Mouse (Mus musculus) lung, postnatal 25 days (tissue): ENCODE data around the gene Cpeb1.

ENCODE experiments used
- DNase-seq: peaks from one replicate; pipeline ENCODE4 v3.0.0; 2022; ENCODE audit warnings: low spot score

Cpeb1 gene

DNA sequence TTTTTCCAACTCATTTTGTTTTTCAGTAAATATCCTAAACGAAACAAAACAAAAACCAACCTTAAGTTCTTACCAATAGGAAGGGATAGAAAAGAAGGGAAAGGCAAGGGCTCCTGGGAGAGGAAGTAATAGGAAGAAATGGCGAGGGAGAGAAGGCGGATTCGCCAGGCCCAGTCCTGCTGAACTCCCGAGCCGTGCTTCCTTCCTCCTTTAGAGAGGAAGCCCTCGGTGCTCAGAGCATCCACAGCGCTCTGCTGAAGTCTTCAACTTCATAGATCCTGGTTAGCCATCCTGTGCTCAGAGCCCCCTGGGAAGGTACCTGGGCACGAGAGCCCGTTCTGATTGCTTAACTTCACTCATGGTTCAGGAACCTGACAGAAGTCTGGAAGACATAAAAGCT lies 127.6 kb downstream of the Cpeb1 start:
- DNase-seq = no peak

DNA sequence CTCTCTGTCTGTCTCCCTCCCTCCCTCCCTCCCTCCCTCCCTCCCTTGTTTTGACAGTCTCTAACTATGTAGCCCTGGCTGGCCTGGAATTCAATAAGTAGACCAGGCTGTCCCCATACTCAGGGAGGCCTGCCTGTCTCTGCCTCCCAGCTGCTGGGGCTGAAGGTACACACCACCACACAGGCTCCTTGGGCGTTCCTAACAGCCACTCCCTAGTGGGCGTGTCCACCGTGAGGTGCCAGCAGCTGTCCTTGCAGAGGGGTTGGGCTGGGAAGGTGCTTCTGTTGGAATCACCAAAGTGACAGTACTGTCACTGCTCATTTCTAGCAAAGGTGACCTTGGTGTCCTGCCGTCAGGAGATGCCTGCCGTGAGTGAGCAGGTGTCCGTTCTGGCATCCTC lies 128.4 kb downstream of the Cpeb1 start:
- no peak for DNase-seq

DNA sequence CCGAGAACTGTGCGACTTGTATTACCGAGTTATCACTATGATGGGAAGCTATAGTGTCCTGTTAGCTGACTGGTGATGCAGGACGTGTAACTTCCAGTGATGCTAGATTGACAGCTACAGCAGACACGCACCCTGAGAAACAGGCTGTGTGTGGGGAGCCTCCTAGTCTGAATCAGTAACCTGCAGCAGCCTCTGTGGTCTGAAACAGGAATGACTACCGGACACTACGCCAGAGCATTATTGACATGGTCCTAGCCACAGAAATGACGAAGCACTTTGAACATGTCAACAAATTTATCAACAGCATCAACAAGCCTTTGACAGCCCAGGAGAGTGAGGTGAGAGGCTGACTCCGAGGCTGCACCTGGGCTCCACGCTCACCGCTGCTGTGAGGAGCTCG lies 129.2 kb downstream of the Cpeb1 start:
- DNase-seq = no peak

DNA sequence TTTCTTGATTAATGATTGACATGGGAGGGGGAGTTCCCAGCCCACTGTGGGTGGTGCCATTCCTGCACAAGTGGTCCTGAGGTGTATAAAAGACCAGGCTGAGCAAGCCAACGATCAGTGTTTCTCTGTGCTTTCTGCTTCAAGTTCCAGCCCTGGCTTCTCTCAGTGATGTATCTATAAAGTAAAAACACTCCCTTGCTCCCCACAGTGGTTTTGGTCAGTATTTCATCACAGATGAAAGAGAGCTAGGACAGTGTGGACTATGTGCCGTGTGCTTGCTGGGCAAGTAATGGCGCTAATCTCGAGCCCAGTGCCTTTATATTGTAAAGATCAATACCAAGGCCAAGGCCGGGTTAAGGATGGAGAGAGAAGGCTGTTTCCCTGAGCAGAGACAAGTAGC lies 133.5 kb downstream of the Cpeb1 start:
- DNase-seq = no peak

DNA sequence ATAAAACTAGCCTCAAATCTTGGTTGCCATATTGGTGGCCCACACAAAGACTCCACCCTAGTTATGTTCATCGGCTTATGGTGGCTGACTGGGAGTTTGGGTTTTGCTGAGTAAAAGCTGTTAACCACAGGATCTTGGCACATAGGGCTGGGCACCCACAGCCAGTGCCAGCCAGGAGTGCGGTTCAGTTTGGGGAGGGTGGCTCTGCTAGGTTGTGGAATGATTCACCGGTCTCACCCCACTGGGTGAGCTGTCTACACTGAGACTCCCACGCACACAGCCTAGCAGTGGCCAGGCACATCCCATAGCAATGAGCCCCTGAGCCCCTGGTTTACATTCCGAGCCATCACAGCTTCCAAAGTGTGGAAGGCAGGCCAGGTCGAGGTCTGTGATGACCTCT lies 135.5 kb downstream of the Cpeb1 start:
- no peak for DNase-seq

DNA sequence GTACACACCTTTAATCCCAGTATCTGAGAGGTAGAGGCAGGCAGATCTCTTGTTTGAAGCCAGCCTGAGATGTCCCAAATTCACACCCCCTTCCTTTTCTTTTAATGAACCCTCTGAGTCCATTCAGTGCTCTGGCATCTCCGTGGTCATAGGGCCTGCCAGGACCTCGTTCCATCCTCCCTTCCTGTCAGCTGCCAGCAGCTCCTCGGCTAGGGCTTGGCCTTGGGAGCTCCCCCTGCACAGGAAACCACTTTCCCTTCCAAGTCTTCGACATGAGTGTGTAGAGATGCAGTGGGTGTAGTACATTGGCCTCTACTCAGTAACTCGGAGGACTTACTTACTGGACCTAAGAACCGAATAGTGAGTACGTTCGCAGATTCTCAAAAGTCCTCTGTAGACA lies 139.7 kb downstream of the Cpeb1 start:
- DNase-seq = no peak

DNA sequence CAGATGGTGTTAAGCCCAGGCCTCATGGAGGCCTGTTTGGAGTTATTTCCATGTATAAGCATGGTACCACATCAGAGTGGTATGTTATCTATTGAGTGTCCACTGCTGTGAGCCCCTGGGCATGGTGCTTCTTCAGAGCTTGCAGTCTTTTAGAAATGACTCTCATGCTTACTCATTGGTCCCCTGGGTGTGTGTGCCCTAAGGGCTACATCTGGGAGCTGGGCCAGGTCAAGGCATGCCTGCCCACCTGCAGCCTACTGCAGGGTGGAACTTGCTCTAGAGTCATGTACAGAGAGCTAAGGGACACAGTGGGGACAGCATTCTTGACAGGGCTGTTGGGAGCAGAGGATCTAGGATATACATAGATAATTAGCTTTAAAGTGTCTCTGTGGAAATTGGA lies 143.7 kb downstream of the Cpeb1 start:
- no peak for DNase-seq

DNA sequence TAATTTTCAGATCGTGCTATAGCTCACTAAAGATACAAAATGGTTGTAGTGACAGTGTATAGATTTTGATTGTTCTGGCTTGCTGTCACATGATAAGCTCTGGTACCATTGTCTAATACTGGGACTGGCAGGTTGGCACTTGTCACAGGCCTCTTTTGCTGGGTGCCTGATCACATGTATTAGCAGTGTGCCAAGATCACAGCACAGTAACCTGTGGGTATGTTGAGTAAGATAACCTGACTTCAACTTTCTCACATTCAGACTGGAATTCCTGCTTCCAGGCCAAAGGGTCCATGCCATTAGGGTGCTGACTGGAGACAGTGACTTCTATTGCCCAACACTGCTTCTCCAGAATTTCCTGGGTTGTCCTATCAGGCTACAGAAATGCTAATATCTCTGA lies 144.1 kb downstream of the Cpeb1 start:
- DNase-seq = no peak

DNA sequence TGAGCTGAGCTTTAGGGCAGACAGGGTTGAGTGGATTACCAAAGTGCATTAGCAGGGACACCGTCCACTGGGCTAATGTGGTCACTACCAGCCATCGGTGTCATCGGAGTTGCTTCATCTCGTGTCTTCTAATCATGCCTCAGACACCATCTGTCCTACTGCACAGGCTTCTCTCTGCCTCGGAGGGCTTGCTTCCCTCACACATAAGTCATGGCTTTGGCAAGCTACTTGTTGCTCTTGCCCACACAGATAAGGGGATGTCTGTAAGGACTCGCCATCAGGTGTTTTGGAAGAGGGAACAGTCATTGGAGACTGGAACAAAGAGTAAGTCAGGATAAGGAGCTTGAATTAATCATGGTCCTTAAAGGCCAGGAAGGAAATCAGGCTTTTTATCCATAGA lies 146.0 kb downstream of the Cpeb1 start:
- DNase-seq = no peak

DNA sequence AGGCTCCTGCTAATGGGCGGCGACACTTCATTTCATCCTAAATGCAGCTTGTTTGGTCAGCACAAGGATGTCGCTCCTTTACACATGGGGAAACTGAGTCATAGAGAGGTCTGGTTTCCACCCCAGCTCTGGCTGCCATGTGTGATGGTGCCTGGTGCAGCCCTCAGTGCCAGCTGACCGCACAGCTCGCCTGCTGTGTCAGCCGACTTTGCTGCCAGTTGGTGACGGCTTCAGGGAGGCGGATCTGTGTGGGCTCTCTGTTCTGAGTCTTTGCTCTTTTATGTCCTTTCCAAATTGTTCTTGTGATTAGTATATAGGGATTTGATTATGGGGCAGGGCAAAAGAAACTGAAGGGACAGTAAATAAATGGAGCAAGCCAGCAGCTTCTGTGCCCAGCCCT lies 147.5 kb downstream of the Cpeb1 start:
- no peak for DNase-seq

DNA sequence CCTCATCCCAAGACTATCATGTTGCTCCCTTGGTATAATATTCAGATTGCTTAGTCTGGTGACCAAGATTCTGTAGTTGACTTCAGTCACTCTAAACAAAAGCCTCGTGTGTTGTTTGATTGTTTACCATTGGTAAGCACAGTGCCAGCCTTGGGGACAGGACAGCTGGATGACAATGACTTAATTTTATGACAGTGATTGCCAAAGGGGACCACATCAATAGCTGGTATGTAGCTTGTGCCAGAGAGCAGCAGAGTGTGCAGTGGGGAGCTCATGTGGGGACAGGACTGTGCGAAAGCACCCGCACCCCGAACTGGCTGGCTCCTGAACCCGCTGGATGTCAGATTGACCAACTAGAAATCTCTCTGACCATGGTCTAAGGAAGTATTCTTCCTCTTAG lies 150.6 kb downstream of the Cpeb1 start:
- DNase-seq = no peak

DNA sequence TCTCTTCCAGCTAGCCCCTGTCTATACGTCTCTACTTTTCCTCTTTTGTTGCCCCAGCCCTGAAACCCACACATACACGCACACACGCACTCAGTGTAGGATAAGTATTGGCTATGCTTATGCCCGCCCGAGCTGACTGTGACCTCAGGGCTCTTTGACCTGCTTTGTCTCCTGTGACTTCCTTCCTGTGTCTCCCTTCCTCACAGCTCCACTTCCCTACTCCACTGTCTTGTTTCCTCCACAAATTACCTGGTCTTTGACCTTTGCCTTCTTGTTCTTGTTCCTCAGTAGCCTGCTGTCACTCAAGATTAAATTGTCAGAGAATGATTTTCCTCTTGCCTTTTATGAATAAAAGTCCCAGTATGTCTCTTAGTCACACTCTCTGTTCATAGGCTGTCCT lies 151.2 kb downstream of the Cpeb1 start:
- DNase-seq = no peak

DNA sequence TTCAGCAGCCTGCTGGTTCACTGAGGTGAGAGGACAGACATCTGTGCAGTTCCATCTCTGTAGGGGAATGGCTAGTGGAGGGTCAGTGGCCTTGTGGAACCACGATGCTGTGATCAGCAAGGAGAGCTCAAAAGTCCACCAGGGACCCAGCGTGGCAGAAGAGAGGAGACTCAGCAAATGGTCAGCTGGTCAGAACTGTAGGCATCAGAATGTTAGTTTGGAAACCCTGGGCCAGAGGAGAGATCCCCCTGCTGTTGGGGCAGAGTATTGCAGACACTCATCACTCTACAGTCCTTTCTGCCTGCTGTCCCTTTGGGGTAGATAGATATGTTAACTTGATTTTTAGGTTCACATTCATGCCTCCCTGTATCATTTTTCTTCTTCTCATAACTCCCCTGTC lies 151.6 kb downstream of the Cpeb1 start:
- peak; percentile 34 for DNase-seq

DNA sequence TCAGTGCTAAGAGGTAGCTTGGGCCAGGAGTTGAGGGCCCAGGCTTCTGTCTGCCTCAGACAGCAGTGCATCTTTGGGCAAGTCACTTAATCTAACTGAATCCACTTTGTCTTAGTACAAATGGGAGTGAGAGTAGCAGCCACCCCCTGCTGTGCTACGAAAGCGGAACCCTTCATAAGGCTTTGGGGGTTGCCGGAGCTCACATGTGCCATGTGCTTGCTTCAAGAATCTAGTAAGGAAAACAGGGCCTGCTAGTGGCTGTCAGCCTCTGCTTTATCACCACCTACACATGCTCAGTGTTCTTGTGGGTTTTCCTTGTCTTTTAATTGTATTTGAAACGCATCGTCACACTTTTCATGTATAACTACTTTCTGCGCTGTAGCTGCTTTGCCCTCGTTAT lies 153.9 kb downstream of the Cpeb1 start:
- no peak for DNase-seq

DNA sequence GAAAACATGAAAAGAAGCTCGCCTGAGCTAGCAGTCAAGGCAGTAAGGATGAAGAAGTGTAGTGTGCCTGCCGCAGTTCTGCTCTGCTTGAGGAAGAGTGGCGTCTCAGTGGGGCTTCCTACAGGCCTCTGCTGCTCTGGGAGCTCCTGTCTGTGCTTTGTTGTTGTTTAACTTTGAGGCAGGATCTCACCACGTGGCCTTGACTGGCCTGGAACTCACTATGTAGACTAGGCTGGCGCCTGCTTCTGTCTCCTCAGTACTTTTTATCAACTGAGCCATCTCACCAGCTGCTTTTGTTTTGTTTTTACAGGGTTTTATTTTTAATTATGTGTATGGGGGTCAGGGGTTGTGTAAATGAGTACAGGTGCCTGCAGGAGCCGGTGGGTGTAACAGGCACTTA lies 157.1 kb downstream of the Cpeb1 start:
- no peak for DNase-seq
